Mouse (Mus musculus): ENCODE measurements at regions not wholly inside any gene's neighbourhood (a gene's known extent, or its start where the extent isn't known, plus 50 kb on each side); places are given as distances from the start of the nearest gene placed in this dataset.
A peak's percentile ranks its signal among the peaks of the same experiment; 100 is the strongest.

- 30% methylated on average over 2 of the region's 2 CpGs for WGBS
- Histone ChIP-seq H3K9me3 (ENCODE audit: control insufficient read depth) (no peaks in the 10 kb centered on the region), H3K4me1 (replicated peaks; ENCODE audit: control insufficient read depth, insufficient read depth, low read length) (no peaks in the 10 kb centered on the region), H3K27ac (ENCODE audit: low read depth, low read length) (no peak overlapping the region), H3K9ac (ENCODE audit: low read depth, low read length) (no peak overlapping the region), H3K27me3 (replicated peaks; ENCODE audit: control insufficient read depth, insufficient read depth, low read length) (no peaks in the 10 kb centered on the region), H3K4me2 (replicated peaks; ENCODE audit: low read depth) (no peak overlapping the region), H3K4me3 (ENCODE audit: low read depth, low read length) (no peak overlapping the region), H3K36me3 (ENCODE audit: control insufficient read depth, insufficient read depth) (no peaks in the 10 kb centered on the region)
- no peak for TF ChIP-seq CTCF (IDR thresholded peaks at IDR 0.05; ENCODE audit: low read depth)
- no peak for ATAC-seq
Measured at GRCm38 (mm10) chr17:9896964-9897363, 227.4 kb upstream of the Pabpc6 start.

GRCm38 (mm10) chr17:9895686-9896082 is 226.2 kb upstream of the Pabpc6 start:
- no peak overlapping the region for H3K4me2 ChIP-seq (replicated peaks; ENCODE audit: low read depth)
- no peak for ATAC-seq
- H3K27me3 ChIP-seq (replicated peaks; ENCODE audit: control insufficient read depth, insufficient read depth, low read length): no peaks in the 10 kb centered on the region
- H3K9me3 ChIP-seq (ENCODE audit: control insufficient read depth): no peaks in the 10 kb centered on the region
- WGBS: 83% methylated on average over 7 of the region's 7 CpGs
- no peak overlapping the region for H3K9ac ChIP-seq (ENCODE audit: low read depth, low read length)
- no peaks in the 10 kb centered on the region for H3K4me1 ChIP-seq (replicated peaks; ENCODE audit: control insufficient read depth, insufficient read depth, low read length)
- no peak overlapping the region for H3K27ac ChIP-seq (ENCODE audit: low read depth, low read length)
- TF ChIP-seq CTCF (IDR thresholded peaks at IDR 0.05; ENCODE audit: low read depth): no peak
- no peaks in the 10 kb centered on the region for H3K36me3 ChIP-seq (ENCODE audit: control insufficient read depth, insufficient read depth)
- H3K4me3 ChIP-seq (ENCODE audit: low read depth, low read length): no peak overlapping the region

GRCm38 (mm10) chr17:9894828-9895685 is 225.5 kb upstream of the Pabpc6 start:
- Histone ChIP-seq H3K4me2 (replicated peaks; ENCODE audit: low read depth) (no peak overlapping the region), H3K4me3 (ENCODE audit: low read depth, low read length) (no peak overlapping the region), H3K9ac (ENCODE audit: low read depth, low read length) (no peak overlapping the region), H3K36me3 (ENCODE audit: control insufficient read depth, insufficient read depth) (no peaks in the 10 kb centered on the region), H3K27ac (ENCODE audit: low read depth, low read length) (no peak overlapping the region), H3K27me3 (replicated peaks; ENCODE audit: control insufficient read depth, insufficient read depth, low read length) (no peaks in the 10 kb centered on the region), H3K4me1 (replicated peaks; ENCODE audit: control insufficient read depth, insufficient read depth, low read length) (no peaks in the 10 kb centered on the region), H3K9me3 (ENCODE audit: control insufficient read depth) (no peaks in the 10 kb centered on the region)
- no peak for ATAC-seq
- 65% methylated on average over 19 of the region's 19 CpGs for WGBS
- TF ChIP-seq CTCF (IDR thresholded peaks at IDR 0.05; ENCODE audit: low read depth): no peak

DNA sequence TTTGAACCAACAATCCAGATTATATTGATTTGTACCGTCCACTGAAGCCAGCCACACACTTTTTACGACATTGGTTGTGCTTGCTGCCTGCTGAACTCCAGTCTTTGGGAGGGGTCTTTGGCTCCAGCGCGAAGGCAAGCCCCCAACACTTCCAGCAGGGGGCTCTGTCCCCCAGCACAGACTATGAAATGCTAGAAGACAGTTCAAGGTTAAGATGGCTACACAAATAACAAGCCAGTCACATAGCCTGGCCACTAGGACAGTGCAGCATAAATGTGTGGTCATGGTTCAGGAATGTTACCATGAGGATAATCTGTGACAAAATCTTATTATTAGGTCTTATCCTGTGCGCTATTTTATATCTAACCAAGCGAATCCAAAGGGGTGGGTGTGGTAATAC is 224.4 kb upstream of the Pabpc6 start:
- peak; percentile 62 for TF ChIP-seq CTCF (IDR thresholded peaks at IDR 0.05; ENCODE audit: low read depth)
- no peaks in the 10 kb centered on the region for H3K27me3 ChIP-seq (replicated peaks; ENCODE audit: control insufficient read depth, insufficient read depth, low read length)
- no peaks in the 10 kb centered on the region for H3K9me3 ChIP-seq (ENCODE audit: control insufficient read depth)
- no peak overlapping the region for H3K4me2 ChIP-seq (replicated peaks; ENCODE audit: low read depth)
- H3K36me3 ChIP-seq (ENCODE audit: control insufficient read depth, insufficient read depth): no peaks in the 10 kb centered on the region
- 56% methylated on average over 6 of the region's 6 CpGs for WGBS
- H3K4me1 ChIP-seq (replicated peaks; ENCODE audit: control insufficient read depth, insufficient read depth, low read length): no peaks in the 10 kb centered on the region
- no peak overlapping the region for H3K9ac ChIP-seq (ENCODE audit: low read depth, low read length)
- no peak overlapping the region for H3K4me3 ChIP-seq (ENCODE audit: low read depth, low read length)
- H3K27ac ChIP-seq (ENCODE audit: low read depth, low read length): no peak overlapping the region
- no peak for ATAC-seq

- Histone ChIP-seq H3K27ac (ENCODE audit: low read depth, low read length) (no peak overlapping the region), H3K9ac (ENCODE audit: low read depth, low read length) (no peak overlapping the region), H3K27me3 (replicated peaks; ENCODE audit: control insufficient read depth, insufficient read depth, low read length) (no peaks in the 10 kb centered on the region), H3K36me3 (ENCODE audit: control insufficient read depth, insufficient read depth) (no peaks in the 10 kb centered on the region), H3K4me2 (replicated peaks; ENCODE audit: low read depth) (no peak overlapping the region), H3K4me3 (ENCODE audit: low read depth, low read length) (no peak overlapping the region), H3K9me3 (ENCODE audit: control insufficient read depth) (no peaks in the 10 kb centered on the region), H3K4me1 (replicated peaks; ENCODE audit: control insufficient read depth, insufficient read depth, low read length) (no peaks in the 10 kb centered on the region)
- WGBS: 86% methylated on average over 5 of the region's 5 CpGs
- TF ChIP-seq CTCF (IDR thresholded peaks at IDR 0.05; ENCODE audit: low read depth): no peak
- no peak for ATAC-seq
Measured at GRCm38 (mm10) chr17:9892776-9893175, 223.3 kb upstream of the Pabpc6 start.

DNA sequence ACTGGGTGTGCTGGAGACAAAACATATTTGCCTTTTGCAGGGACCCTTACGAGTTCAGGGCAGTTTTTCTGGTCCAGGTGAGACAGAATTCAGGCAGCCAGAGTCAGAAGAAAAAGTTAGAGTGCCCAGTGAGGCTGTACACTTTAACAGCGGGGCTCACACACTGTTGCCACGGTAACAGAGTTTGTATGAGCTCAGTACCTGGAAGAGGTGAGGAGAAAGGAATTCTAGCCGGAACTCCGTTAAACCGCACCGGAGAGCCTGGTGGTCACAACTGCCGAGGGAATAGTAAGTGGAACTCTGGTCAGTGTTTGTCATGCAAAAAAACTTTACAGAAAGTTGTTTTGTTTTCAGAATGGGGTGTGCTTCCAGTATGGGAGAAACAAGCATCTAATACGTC is 222.6 kb upstream of the Pabpc6 start:
- Histone ChIP-seq H3K36me3 (ENCODE audit: control insufficient read depth, insufficient read depth) (no peaks in the 10 kb centered on the region), H3K9ac (ENCODE audit: low read depth, low read length) (no peak overlapping the region), H3K27ac (ENCODE audit: low read depth, low read length) (no peak overlapping the region), H3K4me3 (ENCODE audit: low read depth, low read length) (no peak overlapping the region), H3K4me2 (replicated peaks; ENCODE audit: low read depth) (no peak overlapping the region), H3K27me3 (replicated peaks; ENCODE audit: control insufficient read depth, insufficient read depth, low read length) (no peaks in the 10 kb centered on the region), H3K9me3 (ENCODE audit: control insufficient read depth) (no peaks in the 10 kb centered on the region), H3K4me1 (replicated peaks; ENCODE audit: control insufficient read depth, insufficient read depth, low read length) (no peaks in the 10 kb centered on the region)
- WGBS: 75% methylated on average over 9 of the region's 9 CpGs
- ATAC-seq: no peak
- TF ChIP-seq CTCF (IDR thresholded peaks at IDR 0.05; ENCODE audit: low read depth): no peak

Data from intestine, postnatal 0 days (tissue).